Mouse (Mus musculus) right cerebral cortex, postnatal 14 days (tissue): ENCODE measurements at regions not wholly inside any gene's neighbourhood (a gene's known extent, or its start where the extent isn't known, plus 50 kb on each side); places are given as distances from the start of the nearest gene placed in this dataset.

Experiments used
- DNase-seq: peaks from one replicate; pipeline ENCODE4 v3.0.0; 2022

GRCm38 (mm10) chr8:86428998-86429651 is 151.4 kb downstream of the Abcc12 start:
- DNase-seq: no peak

- DNase-seq: no peak
Observed at GRCm38 (mm10) chr8:86428131-86428530, 152.4 kb downstream of the Abcc12 start.

DNA sequence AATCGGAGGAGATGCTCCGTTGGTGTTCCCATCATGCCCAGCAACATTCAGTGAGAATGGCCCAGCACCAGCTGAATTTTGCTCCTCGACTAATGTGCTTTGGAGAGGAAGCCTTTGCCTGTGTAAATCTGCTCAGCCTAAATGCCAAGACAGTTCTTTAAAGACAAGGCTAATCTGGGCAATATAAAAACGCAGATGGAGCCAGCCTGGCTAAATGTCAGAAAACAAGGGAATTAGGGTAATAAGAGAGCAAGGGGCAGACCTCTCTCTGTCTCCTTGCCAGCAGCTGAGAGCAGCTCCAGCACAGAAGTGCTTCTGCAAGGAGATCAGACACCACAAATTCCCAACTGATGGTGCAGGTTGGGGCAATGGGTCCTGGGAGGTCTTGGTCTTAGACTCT is 154.4 kb downstream of the Abcc12 start:
- no peak for DNase-seq

DNA sequence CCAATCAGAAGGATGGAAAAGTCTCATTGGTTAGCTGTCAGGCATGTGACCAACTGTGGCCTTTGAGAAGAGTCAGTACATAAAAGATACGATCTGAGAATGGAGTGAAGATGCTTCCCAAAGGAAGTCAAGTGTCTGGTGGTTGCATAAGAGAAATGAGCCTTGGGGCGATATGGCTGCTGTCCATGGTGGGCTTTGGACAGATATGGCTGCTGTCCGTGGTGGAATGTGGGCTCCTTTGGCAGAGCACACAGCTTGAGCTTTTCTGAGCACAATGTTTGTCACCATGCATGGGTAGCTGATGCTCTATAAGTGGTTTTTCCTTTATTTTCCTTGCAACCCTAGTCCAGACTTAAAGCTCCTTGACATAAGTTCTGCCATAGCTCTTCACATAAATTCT is 155.1 kb downstream of the Abcc12 start:
- no peak for DNase-seq

DNA sequence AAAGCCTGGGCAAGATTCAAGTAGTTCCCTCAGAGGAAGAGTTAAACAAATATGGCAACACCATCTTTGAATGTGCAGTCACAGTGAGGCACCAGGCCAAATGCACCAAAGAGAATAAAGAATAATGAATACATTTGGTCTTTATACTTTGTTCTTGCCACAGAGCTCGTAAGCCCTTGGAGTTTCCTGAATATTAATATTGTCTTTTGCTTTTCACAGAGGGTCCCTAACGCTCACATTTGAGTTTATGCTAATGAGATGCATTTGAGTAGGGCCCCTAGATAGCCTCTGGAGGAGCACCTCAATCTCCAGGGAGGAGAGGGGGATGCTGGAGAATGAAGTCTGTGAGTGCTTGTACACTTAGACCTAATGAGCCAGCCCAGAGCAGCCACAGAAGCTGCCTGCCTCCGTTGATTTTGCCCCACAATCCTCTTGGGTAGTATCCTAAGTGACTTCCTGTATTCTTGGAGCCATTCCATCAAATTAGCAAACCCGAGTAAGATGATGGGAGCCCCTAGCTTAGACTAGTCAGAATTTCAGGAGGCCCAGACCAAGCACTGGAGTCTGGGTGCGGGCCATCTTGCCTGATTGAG is 161.3 kb downstream of the Abcc12 start:
- no peak for DNase-seq

DNA sequence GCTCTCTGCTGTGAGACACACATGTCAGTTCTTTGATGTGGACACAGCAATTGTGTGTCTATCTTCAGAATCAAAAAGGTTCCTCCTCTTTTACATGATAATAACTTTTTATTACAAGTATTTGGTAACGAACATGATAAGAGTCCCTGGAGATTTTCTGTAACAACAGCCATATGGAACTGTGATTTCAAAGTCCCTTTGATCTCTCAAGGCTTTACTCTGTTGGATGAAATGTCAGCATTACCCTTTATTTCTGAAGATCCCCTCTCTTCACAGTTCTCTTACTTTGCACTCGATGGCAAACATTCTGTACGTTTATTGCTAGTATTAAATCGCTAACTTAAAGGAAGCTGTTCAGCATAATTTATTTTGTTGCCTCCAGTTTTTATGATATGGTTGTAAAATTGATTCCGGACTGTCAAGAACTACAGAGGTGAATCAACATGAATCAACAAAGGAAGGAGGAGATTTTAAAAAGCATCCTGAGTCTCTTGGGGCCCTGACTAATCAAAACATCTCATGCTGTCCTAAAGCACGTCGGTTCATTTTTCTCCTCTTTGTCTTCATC is 162.0 kb downstream of the Abcc12 start:
- no peak for DNase-seq

- DNase-seq: no peak
Observed at GRCm38 (mm10) chr8:86415208-86415607, 165.3 kb downstream of the Abcc12 start.

DNA sequence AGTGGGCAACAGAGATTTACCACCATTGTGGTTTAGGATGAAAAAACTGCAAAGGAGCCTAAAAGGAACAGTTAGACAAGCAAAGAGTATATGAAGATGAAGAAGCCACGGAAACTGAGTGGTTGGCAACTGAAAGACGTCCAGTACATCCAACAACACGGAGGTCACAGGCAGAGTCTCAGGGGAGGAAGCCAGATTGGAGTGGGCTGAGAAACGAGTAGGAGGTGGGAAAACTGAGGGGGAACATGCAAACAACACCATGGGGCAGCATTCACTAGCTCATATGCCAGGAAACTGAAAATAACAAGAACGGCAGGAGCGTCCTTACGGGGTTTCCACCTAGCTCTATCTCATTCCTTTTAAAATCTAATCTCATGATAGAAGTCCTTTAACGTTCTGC is 169.3 kb downstream of the Abcc12 start:
- DNase-seq: no peak

- DNase-seq: no peak
Observed at GRCm38 (mm10) chr8:86406196-86406595, 174.3 kb downstream of the Abcc12 start.

DNA sequence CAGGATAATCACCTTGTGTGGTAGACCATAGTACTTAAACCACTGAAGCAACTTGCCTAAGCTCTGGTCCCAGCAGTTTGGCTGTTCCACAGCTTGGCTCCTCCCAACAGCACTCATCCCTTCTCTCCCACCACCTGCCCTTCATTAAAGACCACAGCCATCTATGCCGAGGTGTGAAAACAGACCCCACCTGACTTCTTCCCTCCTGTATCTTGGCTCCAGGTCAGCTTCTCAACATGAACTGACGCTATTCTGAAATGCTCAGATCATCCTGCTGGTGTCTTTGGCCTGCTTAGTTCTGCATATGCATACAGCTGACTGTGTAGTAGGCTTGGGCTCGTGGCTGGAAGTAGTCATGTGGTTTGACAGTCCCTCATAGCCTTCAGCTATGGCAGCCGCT is 177.1 kb downstream of the Abcc12 start:
- DNase-seq: no peak

- DNase-seq: no peak
Observed at GRCm38 (mm10) chr8:86401946-86402345, 178.5 kb downstream of the Abcc12 start.

DNA sequence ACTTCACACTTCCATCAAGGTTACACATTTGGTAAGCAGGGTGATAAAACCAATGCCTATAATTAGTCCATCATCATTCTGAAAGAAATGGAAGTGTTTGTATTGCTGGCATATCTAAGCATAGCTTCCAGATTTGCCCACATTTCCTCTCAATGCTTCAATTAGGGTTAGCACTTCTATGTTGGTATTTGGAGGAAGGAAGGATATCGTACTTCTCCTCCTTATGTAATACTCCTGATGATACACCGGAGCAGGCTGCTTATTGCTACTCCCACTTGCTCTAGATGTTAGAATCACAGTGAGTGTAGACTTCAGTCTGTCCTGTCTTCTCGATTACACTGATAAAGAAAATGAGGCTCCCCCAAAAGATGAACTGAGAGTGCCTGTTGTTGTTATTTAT is 185.4 kb downstream of the Abcc12 start:
- no peak for DNase-seq

- DNase-seq: no peak
Observed at GRCm38 (mm10) chr8:86393835-86394234, 186.7 kb downstream of the Abcc12 start.

DNA sequence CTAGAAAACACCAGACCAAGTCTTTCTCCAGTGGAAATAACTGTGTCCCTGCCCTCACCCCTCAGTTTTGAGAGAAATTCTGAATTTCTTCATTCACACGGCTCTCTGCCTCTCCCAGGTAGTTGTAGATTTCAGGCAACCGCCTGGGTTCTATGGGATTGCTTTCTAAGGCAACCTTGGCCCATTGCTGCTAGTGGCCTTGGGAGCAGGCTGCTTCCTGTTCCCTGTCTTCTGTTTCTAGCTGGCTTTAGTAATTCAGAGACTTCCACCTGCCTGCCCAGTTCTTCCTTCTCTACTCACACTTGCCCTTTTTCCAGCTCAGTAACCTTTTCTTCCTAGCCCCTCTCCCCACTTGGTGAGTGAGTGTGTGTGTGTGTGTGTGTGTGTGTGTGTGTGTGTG is 187.1 kb downstream of the Abcc12 start:
- no peak for DNase-seq

DNA sequence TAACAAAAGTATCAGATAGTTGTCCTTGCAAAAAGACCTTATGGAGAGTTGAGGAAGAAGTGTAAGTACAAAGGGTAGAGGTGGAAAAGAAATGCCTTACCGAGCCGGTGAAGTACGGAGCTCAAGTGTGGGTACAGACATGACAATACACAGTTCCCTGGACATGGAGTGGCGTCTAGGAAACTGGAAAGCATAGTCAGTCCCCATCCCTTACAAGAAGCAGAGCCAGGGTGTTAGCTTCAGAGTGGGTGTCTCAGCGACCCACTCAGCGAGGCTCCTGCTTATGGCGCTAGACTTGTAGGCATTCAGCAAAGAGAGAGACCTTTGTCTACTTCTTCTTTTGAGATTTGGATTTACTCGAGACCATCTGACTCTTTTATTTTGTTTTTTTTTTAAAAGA is 189.8 kb downstream of the Abcc12 start:
- DNase-seq: no peak

DNA sequence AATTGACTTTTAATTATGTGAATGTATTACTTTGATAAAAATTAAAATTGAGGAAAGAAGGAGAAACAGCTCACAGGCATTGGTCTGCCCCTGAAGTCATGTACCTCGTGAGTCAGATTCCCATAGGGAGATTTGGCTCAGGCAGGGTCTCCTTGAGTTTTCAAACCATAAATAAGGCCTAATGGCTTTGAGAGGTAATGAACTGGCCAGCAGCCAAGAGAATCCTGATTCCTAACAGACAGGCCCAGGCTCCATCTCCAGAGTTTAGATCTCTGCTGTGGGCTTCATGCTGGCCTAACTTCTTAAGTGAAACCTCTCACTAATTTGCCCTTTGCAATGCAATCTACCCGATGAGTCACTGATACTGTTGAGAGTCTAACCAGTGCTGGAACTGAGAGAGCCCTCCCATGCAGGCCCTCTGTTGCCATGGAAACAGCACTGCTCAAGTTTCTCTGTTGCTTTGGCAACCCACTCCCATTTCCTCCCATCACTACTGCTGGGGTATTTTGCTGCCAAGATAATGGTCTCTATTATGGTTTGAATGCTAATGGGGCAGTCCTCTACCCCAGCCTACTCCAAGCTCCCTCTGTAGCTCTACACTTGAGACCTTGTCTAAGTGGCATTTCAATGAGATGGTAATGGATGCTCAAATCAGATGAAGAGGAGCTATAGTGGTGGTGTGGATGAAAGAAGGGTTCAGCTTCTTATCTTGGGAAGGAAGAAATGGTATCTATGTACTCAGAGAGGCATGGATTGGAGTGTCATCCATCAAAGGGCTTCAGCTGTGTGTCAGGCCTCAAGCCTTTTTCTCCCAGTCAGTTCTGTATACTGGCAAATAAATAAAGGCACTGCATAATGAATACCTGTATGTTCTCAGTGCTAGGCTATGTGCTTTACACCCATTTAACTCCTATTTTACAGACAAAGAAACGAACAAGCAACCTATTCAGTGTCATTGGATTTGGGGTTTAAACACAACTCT is 190.5 kb downstream of the Abcc12 start:
- DNase-seq: peak; percentile 68

GRCm38 (mm10) chr8:86385236-86385635 is 195.2 kb downstream of the Abcc12 start:
- no peak for DNase-seq

DNA sequence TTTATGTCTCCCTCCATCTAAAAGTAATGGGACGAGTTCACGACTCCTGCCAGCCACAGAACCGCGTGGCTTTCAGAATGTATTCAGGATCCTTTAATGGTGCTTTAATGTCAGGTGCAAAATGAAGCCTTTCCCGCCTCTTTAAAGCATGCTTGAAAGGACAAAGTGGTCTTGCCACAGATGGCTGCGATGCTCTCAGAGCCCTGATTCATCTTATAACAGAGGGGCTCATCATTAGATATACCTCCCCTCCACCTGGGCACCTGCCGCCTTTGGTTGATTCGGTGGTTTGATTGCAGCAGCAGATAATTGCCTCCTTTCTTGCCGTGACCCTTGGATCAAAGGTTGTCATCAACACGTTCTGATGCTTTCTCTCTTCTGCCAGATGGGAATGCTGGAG is 198.5 kb downstream of the Abcc12 start:
- no peak for DNase-seq

DNA sequence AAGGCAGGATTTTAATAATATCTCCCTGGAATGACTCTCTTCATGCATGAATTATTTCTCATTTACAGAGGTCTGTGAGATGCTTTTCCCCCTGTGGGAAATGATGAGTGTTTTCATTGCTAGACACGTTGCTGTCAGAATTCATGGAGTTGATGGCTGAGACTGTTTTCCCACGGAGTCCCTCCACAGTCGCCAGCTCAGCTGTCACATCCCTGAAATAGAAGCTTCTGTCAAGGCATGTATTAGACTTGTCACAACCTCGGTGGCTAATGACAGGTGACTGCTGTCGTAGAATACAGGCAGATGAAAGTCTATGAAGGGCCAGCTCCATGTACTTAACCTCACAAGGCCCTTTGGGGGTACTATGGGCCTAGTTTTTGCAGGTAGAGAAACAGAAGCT is 212.4 kb downstream of the Abcc12 start:
- no peak for DNase-seq

DNA sequence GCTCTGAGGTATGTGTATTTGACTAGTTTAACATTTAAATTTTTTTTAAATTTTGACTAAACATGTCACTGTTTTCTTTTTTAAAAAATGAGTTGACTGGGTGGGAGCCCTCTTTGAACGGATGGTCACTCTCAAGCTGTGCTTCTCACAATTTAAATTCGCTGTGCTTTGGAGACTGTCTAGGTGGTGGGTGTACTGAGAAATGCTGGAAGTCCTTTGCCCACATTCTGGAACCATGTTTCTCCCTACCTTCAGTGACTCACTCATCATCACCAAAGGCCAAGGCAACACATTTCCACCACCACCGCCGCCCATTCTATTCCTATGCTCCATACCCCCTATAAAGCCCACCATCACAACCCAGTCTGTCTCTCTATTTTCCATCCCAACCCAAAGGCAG is 213.8 kb downstream of the Abcc12 start:
- DNase-seq: no peak

- no peak for DNase-seq
Observed at GRCm38 (mm10) chr8:86365726-86366125, 214.8 kb downstream of the Abcc12 start.

- DNase-seq: peak; percentile 24
Observed at GRCm38 (mm10) chr8:86364898-86365297, 215.6 kb downstream of the Abcc12 start.

GRCm38 (mm10) chr8:86360283-86360682 is 220.2 kb downstream of the Abcc12 start:
- DNase-seq: no peak

DNA sequence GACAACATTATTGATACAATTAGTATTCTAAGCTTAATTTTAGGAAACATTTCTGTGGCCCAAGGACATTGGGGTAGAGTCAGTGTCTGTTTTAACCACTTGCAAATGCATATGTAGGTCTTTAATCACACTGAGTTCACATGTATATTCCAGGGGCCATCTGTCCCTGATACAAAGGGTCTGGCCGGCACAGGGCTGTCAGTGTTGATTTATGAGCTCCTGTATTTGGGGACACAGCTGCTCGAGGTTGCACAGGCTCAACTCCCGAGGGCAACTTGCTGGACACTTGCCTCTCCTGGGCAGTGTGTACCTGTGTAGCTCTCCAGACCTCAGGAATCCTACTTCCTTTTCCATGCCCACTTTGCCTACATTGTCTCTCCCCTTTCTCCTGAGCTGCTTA is 221.0 kb downstream of the Abcc12 start:
- no peak for DNase-seq
